Mouse (Mus musculus) cerebellum, adult 2 months (tissue): Measurements from ENCODE around the gene Hist1h2bf.

ENCODE experiments used
- CTCF ChIP-seq: fragments of 200-500 bp; IDR thresholded peaks from 2 replicates; pipeline ENCODE4 v1.5.1; 2011; ENCODE audit warnings: low read depth, mild to moderate bottlenecking, control low read depth, low read length, moderate library complexity, borderline replicate concordance; ENCODE audit not compliant: insufficient read depth
- POLR2A ChIP-seq: fragments of 200-500 bp; IDR thresholded peaks from 2 replicates; pipeline ENCODE4 v1.6.1; 2011; ENCODE audit warnings: low read length, control low read depth, borderline replicate concordance; ENCODE audit not compliant: insufficient read depth

DNA sequence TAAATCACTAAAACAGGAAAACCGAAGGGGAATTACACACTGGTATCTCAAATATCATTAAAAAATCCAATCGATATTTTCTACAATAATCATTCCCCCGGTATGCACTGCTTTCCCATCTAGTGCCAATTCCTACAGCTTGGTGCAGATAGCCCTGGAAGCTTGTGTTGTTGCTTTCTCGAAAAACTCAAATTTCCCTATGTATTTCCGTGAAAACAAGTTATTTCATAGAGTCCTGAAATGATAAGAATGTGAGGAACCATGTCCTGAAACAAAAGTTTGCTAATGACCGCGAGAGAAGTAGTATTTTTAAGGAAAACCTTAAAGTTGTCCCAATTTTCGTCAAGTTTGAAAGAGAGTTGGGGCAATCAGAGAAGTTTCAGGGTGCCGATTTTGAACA is 19.6 kb downstream of the Hist1h2bf start:
- TF ChIP-seq POLR2A (no peak), CTCF (no peak)
